11 mouse cellular contexts compared by ENCODE assay signal in genomic region chr2:161128367-161129111, GRCm38 (mm10). TPM values are rescaled to one million over a fixed set of nuclear protein-coding genes. Genes with fewer than 3 reads are reported as not detected.
DNase-seq lines count a peak whose midpoint lies in the region; ATAC-seq and TF ChIP-seq lines count a peak whose summit lies in the region.
"Had no signal": no experiment of that assay in that cellular context is flagged by ENCODE, and none has a peak within 500 bp of the region (broad histone marks: within the 10 kb centered on the region; RNA-seq: fewer than 3 reads in every experiment).

No protein-coding gene starts in this region.

- no peaks in the 10 kb centered on the region for H3K27me3 ChIP-seq in heart, embryonic 10.5 days (ENCODE audit: insufficient read depth, poor library complexity, severe bottlenecking)
- no peaks in the 10 kb centered on the region for H3K27me3 ChIP-seq in midbrain, embryonic 14.5 days (ENCODE audit: control insufficient read depth, insufficient read depth, low read length)
- no peaks in the 10 kb centered on the region for H3K27me3 ChIP-seq in midbrain, embryonic 16.5 days (ENCODE audit: control insufficient read depth, insufficient read depth, low read depth, low read length)
- H3K27me3 ChIP-seq in thymus, adult 2 months (ENCODE audit: control insufficient read depth, insufficient read depth, low read length): no peaks in the 10 kb centered on the region

- peak; percentile 3 to 13 for DNase-seq in heart, adult 18-20 months
- DNase-seq in heart, embryonic 10.5 days (ENCODE audit: low spot score): no peak
- peak; percentile 35 for DNase-seq in midbrain, embryonic 14.5 days
- DNase-seq in frontal cortex, postnatal 10 days (ENCODE audit: low spot score in 2 of 2): peak; percentile 20 to 28
- peak; percentile 46 for DNase-seq in right cerebral cortex, postnatal 25 days
- no peak for DNase-seq in urinary bladder, adult 2 months (ENCODE audit: low spot score)
- DNase-seq in thymus, adult 2 months: no peak
- DNase-seq: adrenal gland, adult 8-10 months; gastrocnemius, postnatal 10 days had no signal

- no peak for TF ChIP-seq POLR2A in thymus, adult 2 months (IDR thresholded peaks at IDR 0.05; ENCODE audit: control insufficient read depth, extremely low read depth, insufficient read depth, low read length, poor library complexity)

- no peaks in the 10 kb centered on the region for H3K4me1 ChIP-seq in heart, embryonic 10.5 days
- H3K4me1 ChIP-seq in midbrain, embryonic 14.5 days (ENCODE audit: control insufficient read depth, insufficient read depth, low read length): no peaks in the 10 kb centered on the region
- 0 out of 2 replicates have a peak, but pooled peaks cover 3% of the 10 kb centered on the region for H3K4me1 ChIP-seq in midbrain, embryonic 16.5 days (ENCODE audit: control insufficient read depth, insufficient read depth, low read length)
- H3K4me1 ChIP-seq in thymus, adult 2 months (replicated peaks; ENCODE audit: control insufficient read depth, insufficient read depth, low read length): no peaks in the 10 kb centered on the region
- H3K4me1 ChIP-seq: midbrain, embryonic 10.5 days had no signal

- no peak overlapping the region for H3K4me2 ChIP-seq in midbrain, embryonic 14.5 days (ENCODE audit: low read length)
- H3K4me2 ChIP-seq in midbrain, embryonic 16.5 days (ENCODE audit: low read length): no peak overlapping the region

- ATAC-seq in midbrain, embryonic 14.5 days (ENCODE audit: low FRiP score, low TSS enrichment): no peak
- no peak for ATAC-seq in midbrain, embryonic 16.5 days

- H3K9me3 ChIP-seq in heart, embryonic 10.5 days: no peaks in the 10 kb centered on the region
- no peaks in the 10 kb centered on the region for H3K9me3 ChIP-seq in midbrain, embryonic 14.5 days (ENCODE audit: control insufficient read depth, low read length)
- no peaks in the 10 kb centered on the region for H3K9me3 ChIP-seq in midbrain, embryonic 16.5 days (replicated peaks; ENCODE audit: control insufficient read depth, low read length, poor library complexity, severe bottlenecking)
- H3K9me3 ChIP-seq: midbrain, embryonic 10.5 days had no signal

- no peak overlapping the region for H3K9ac ChIP-seq in midbrain, embryonic 14.5 days (replicated peaks; ENCODE audit: low read length)
- H3K9ac ChIP-seq in midbrain, embryonic 16.5 days (ENCODE audit: low read depth, low read length): no peak overlapping the region

- no peaks in the 10 kb centered on the region for H3K36me3 ChIP-seq in heart, embryonic 10.5 days
- H3K36me3 ChIP-seq in midbrain, embryonic 14.5 days (ENCODE audit: control insufficient read depth, insufficient read depth, low read length): no peaks in the 10 kb centered on the region
- H3K36me3 ChIP-seq in midbrain, embryonic 16.5 days (ENCODE audit: control insufficient read depth, insufficient read depth, low read length): no peaks in the 10 kb centered on the region
- no peaks in the 10 kb centered on the region for H3K36me3 ChIP-seq in thymus, adult 2 months (ENCODE audit: control insufficient read depth, insufficient read depth, low read length)
- H3K36me3 ChIP-seq: midbrain, embryonic 10.5 days had no signal

- no peak for TF ChIP-seq CTCF in thymus, adult 2 months (IDR thresholded peaks at IDR 0.05; ENCODE audit: borderline replicate concordance, control insufficient read depth, extremely low read depth, insufficient read depth, low read length, poor library complexity)

- no peak overlapping the region for H3K4me3 ChIP-seq in heart, embryonic 10.5 days
- no peak overlapping the region for H3K4me3 ChIP-seq in midbrain, embryonic 14.5 days (replicated peaks; ENCODE audit: low read depth, low read length)
- H3K4me3 ChIP-seq in midbrain, embryonic 16.5 days (ENCODE audit: low read depth, low read length): no peak overlapping the region
- no peak overlapping the region for H3K4me3 ChIP-seq in thymus, adult 2 months (ENCODE audit: control insufficient read depth, insufficient read depth, low read length)
- H3K4me3 ChIP-seq: midbrain, embryonic 10.5 days had no signal

- 75% methylated on average over 10 of the region's 10 CpGs for WGBS in heart, embryonic 10.5 days
- WGBS in midbrain, embryonic 14.5 days: 61% methylated on average over 10 of the region's 10 CpGs
- 55% methylated on average over 10 of the region's 10 CpGs for WGBS in midbrain, embryonic 16.5 days
- WGBS in thymus, adult 2 months: 87% methylated on average over 10 of the region's 10 CpGs

- H3K27ac ChIP-seq in heart, embryonic 10.5 days: no peak overlapping the region
- no peak overlapping the region for H3K27ac ChIP-seq in midbrain, embryonic 14.5 days (replicated peaks; ENCODE audit: low read depth, low read length)
- H3K27ac ChIP-seq in midbrain, embryonic 16.5 days (ENCODE audit: low read length): no peak overlapping the region
- no peak overlapping the region for H3K27ac ChIP-seq in thymus, adult 2 months (ENCODE audit: control insufficient read depth, insufficient read depth, low read length)
- H3K27ac ChIP-seq: midbrain, embryonic 10.5 days had no signal

RNA-seq across cellular contexts. Expression of gene Chd6, which starts 19.7 kb away (rescaled TPM):
- 10 to 100 TPM; 21.4 to 40.5 TPM for total RNA-seq in heart, adult 18-20 months (2021)
- 16.6 and 22.9 TPM in 2 replicates for polyA plus RNA-seq in heart, embryonic 10.5 days (2016; fragmentation: Nextera tagmentation; extraction: Ambion mirVana)
- polyA plus RNA-seq in midbrain, embryonic 14.5 days (2014; fragmentation: Nextera tagmentation; extraction: Ambion mirVana): 37.8 and 45.9 TPM in 2 replicates
- polyA plus RNA-seq in midbrain, embryonic 16.5 days (2015; fragmentation: Nextera tagmentation; extraction: Ambion mirVana): 30.8 and 36.9 TPM in 2 replicates
- polyA plus RNA-seq in urinary bladder, adult 2 months (2012; rRNA removed): 26.4 and 27.6 TPM in 2 replicates
- 27.6 and 28.5 TPM in 2 replicates for polyA plus RNA-seq in thymus, adult 2 months (2012; rRNA removed)

Comparison
In these comparisons a context has a peak if more than half of its experiments do, and no peak if none do; other contexts are left out.
1. DNase-seq: peak in heart, adult 18-20 months (2 of 2), midbrain, embryonic 14.5 days (single experiment), frontal cortex, postnatal 10 days (2 of 2) and right cerebral cortex, postnatal 25 days (single experiment); none in heart, embryonic 10.5 days (single experiment), urinary bladder, adult 2 months (single experiment) and thymus, adult 2 months (single experiment).